Mouse (Mus musculus) A20 (cell line): Measurements from ENCODE around the gene Esrrg.

Experiments
- DNase-seq: peaks from one replicate; pipeline ENCODE4 v3.0.0-alpha.2; 2011; ENCODE audit warnings: low read depth, low spot score

Esrrg gene

DNA sequence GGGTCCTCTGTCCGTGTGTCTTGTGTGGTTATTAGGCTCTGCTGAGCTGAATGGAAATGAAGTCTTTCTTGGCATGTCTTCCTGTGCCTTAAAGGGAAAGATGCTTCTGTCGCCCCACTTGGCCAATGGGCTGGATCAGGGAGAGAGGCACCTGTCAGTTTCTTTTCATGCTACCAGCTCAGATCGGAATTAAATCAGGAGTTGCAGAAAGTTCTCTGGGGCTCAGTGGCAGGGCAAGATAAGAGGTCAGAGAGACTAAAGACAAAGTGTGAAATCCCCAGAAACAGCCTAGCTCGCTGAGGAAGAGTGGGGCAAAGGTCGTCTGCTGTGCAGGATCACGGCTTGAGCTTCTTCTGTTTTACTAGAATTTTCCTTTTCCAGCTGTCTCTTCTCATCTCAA, 97.5 kb downstream of the Esrrg start:
- no peak for DNase-seq

DNA sequence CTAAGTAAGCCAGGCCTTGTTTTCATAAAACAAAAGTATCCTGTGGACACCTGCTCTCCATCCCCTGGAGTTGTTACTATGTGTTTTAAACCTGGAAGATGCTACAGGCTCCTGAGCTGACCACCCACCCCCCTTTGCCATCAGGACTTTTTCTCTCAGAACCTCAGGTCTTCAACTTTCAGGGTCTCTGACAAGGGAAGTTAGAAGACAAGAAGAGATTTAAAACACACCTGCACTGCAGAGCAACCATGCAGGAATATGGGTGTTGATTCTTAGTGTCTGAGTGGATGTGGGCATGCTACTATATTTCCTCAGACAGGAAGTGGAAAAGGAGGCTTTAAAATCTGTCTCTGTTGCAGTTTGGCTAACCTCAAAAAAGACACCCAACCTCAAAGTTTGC, 98.6 kb downstream of the Esrrg start:
- no peak for DNase-seq

DNA sequence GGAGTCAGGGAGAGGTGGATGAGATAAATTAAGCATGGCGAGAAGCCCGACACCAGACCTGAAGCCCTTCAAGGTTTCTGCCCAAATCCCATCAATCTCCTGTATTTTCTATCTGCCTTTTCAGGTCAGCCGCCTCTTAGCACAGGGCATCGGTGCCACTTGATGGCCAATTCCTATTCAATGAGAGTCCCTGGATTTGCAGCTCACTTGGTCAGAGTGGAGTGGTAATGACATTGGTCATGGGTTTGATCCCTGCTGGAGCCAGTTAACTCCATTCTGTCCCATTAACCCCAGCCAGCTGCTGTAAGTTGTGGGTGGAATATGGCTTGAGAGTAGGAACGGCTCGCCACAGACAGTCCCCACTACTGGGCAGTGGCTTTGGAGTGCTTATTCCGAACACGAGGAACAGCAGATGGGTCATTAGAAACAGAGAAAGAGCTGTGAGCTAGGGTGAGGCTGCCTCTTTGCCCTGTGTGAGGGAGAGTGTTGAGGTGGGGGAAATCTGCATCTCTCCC, 101.9 kb downstream of the Esrrg start:
- no peak for DNase-seq

DNA sequence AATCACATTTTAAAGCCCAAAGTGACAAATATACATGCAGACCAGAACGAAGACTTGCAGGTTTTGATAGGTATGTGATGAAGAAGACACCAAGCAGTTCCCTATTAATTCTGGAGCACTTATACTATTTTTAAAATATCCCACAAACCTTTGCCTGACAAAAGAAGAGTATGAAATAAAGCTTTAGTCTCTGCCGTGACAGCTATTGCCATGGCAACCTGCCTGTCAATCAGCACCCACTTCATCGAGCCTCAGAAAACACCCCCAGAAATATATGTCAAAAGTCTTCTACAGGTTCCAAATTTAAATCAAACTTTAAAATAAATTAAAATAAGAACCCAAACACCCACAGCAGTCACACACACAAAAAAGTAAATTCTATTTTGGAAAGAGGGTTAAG, 112.4 kb downstream of the Esrrg start:
- no peak for DNase-seq

DNA sequence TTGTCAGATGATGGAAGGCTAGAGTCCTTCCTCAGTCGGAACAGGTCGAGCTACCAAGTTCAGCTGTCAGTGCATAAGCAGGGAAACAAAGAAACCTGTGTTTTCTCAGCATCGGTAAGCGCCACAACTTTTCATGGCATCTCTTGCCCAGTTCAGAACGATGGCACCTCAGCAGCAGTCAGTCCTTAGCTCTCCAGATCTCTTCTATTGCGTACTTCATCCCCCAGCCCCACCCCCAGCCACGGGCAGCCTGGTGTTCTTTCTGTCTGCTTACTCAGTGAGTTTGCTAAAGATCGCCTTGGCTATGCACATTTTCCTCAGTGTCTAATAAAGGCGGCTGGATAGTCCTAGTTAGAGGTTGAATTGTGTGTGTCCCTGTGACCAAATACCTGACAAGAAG, 113.4 kb downstream of the Esrrg start:
- no peak for DNase-seq

DNA sequence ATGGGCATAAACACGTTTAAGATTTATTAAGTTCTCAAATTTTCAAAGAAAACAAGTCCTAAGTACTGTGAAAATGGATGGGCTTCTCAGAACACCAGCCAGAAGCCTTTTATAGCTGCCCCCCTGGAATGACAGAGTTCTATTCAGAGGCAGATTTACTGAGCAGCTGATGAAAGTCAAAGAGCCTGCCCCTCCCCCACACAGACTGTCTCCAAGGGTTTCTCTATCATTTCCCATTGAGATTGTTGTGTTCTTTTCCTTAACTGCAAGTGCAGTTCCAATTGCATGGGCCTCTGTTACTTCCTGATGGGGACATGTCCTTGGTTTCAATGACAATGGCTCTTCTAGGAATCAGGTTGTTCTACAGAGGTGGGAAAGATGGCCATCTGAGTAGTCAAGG, 116.1 kb downstream of the Esrrg start:
- no peak for DNase-seq

DNA sequence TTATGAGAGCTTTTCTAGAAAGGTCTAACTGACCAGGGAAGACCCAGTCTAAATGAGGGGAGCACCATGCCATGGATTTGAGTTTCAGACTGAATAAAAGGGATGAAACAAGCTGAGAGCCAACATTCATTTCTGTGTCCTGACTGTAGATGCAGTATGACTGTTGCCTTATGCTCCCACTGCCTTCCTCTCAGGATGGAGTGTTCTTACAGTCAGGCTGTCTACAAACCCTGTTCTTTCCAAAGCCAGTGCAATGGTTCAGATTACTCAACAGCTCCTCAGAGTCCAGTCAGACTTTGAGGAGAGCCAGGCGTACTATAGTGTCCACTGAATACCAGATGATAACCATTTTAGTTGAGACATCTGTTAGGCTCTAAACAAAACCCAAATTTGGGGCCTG, 116.8 kb downstream of the Esrrg start:
- DNase-seq, result no peak

DNA sequence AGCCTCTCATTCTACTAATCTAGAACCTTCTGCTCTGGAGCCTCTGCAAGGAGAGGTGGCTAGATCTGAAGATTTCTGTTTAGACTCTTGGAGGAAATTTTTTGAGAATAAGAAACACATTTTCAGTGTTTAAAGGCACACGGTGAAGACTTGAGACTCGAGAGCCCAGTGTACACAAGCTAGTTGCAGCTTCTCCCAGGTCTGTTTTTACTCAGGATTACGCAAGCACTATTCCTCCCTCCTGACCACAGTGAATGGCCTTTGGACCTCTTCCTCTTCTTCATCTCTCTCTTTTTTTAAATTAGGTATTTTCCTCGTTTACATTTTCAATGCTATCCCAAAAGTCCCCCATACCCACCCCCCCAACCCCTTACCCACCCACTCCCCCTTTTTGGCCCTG, 122.6 kb downstream of the Esrrg start:
- DNase-seq, result no peak

DNA sequence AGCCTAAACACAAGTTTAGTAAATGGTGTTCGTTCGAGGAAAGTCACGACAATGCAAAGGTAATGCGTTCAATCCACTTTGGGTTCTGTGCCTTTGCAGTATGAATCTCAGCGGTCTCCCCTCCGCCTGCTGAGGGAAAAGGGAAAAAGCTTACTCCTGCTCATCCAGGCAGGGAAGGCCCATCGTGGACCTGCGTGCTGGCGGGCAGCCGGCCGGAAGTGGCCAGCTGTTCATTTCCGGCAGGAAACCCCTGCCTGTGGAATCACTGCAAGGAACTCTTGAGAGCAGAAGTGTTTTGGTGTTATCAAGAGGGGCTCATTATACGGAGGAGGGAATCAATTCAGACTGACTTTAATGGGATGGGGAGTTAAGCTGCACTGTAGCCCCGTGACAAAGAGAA, 127.9 kb downstream of the Esrrg start:
- DNase-seq, result no peak

DNA sequence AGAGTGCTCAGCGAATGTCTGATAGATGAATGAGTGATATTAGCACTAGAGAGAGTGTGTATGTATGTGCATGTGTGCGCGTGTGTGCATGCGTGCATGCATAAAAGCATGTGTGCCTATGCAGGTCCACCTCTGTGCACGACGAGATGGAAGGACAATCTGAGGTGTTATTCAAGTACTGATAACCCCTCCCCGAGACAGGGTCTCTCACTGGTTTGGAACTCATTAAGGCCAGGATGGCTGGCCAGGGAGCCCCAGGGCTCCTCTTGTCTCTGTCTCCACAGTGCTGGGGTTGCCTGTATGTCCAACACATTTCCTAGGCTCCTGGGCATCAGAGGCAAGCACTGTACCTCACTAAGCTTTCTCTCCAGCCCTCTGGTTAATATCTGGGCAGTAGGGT, 128.7 kb downstream of the Esrrg start:
- no peak for DNase-seq

DNA sequence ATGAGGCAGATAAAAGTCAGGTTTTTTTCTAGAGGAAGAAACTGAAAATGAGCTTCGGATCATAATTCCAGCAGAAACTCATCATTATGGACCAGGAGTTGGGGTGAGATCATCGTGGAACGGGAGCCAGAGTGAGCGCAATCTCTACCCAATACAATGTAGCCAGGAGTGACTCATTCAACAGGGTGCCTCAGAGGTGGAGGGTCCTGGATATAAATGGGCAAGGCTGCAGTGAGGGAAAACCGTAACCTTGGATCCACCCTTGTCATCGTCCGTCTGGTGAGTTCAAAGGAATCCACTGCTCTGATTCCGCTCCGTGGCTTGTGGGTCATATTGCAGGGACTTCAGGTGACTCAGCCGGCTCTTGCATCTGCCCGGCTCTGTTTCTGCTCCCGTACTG, 131.9 kb downstream of the Esrrg start:
- no peak for DNase-seq

DNA sequence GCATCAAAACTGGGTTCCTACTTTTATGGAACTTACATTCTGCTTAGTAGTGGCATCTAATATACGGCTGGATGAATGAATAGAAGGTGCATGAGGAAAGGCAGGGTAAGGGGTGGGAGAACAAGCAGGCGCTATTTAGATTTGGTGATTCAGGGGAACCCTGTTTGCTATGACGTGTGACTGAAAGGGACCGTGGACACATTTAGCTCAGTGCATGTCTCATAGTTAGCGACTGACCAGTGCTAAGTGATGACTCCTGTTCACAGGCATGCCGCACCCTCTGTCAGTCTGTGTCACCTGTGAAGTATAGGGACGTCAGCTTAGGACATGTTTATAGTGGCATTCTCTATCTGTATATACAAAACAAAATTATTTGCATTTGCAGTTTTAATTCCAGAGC, 132.7 kb downstream of the Esrrg start:
- no peak for DNase-seq

DNA sequence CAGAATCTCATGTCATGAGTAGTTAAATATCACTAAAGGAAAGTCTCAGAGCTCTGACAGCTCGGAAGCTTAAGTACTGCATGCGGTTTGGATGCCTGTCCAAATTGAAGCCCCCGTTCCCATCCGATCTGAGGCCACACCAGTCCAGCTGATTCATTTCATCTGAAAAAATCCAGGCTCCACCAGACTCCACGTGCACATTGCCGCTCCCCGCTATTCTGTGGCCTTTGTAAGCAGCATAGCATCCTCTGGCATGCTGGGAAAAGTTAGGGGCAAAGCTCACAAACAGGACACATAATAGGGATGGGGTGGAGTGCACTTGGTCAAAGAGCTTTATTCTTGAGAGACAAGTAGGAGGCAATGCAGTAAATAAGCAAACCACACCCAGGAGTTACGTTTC, 133.5 kb downstream of the Esrrg start:
- no peak for DNase-seq

DNA sequence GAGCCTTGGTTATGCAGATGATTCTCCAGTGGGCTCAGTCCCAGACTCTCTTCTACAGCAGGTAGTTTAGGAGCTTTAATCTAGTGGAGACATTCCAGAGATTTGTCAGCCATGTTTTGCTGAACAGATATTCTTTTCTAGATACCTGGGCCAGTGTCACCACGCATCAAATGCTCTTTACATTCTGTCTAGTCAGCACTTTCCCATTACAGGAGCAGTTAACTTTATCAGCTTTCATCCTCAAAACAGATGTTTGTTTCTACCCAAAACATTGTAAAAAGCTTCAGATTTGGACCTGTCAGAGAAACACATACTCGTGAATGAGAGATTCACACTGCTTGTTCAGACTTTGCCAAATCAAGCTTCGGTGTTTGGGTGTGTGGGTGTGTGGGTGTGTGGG, 140.7 kb downstream of the Esrrg start:
- no peak for DNase-seq

DNA sequence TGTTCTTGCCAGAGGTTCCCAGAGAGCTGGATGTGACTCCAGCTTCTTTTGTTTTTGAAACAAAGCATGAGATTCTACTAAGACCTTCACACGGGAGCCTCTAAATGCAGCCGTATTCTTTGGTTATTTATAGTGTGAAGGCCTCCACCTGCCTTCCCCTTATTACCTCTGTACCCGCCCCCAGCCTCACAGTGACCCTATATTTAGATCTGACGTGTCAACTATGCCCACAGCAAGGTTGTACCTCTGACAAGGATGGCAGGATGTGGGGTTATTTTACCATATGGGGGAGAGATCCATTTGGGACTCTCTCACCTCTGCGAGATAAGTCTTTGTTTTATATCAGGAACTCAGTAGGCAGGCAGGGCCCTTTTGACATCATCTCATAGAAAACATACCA, 141.3 kb downstream of the Esrrg start:
- DNase-seq, result no peak

DNA sequence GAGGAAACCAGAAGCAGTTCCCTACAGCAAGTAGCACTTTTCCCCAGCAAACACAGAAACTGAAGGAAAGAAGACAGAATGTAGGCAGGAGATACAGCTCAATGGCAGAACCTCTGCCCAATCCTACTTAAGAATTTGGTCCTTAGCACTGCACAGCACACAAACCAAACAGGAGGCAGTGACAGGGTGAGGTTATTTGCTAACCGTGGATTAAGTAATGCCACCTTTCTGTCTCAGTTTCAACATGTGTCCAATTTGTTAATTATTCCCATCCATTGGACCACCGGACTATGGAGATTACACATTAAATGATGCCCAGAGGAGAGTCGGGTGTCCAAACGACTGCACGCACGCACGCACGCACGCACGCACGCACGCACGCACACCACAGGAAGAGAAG, 146.9 kb downstream of the Esrrg start:
- no peak for DNase-seq

DNA sequence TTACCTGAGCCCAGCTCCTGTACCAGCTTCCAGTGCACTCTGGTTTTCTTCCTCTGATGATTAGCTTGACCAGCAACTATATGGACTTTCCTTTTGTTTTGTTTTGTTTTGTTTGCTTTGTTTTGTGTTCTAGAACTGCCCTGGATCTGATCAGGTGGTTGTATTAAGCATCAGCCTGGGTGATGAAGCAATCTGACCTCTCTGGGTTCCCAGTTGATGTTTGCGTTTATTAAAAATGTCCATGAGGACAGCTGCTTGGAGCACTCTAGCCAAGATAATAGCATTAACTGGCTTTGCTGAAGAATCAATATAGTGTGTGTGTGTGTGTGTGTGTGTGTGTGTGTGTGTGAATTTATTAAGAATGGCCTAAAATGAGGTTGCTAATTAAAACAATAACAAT, 149.4 kb downstream of the Esrrg start:
- no peak for DNase-seq

DNA sequence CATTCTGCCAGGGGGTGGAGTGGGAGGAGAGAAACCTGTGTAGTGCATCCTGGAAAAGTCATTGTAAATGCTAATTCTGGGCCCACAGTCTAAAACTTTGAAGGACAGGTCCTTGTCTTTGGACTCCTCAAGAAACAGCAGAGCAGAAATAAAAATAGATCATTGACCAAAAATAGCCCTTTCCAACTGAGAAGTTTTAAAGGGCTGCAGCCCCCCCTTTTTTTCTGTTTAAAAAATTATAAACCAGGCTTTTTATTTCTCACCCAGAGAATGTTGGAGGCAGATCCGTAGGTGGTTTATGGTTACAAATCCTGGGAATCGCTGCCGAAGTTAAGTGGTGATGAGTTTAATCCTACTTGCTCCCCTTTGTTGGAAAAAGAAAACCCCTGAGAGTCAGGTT, 150.0 kb downstream of the Esrrg start:
- no peak for DNase-seq

DNA sequence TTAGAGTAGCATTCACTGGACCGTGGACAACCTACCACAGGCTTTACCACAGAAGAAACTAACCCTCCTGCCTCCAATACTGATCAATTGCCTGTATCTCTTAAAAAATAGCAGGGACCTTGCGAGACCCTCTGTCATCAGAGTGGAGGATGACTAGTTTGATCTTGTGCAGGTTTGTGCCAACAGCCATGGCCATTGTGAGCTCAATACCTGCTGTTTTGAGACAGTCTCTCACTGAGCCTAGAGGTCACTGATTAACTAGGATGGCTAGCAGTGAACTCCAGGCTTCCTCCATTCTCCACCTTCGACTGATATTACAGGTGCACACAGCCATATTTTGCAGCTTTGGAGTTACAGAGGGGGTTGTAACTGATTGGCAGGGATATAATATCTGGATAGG, 150.9 kb downstream of the Esrrg start:
- no peak for DNase-seq

DNA sequence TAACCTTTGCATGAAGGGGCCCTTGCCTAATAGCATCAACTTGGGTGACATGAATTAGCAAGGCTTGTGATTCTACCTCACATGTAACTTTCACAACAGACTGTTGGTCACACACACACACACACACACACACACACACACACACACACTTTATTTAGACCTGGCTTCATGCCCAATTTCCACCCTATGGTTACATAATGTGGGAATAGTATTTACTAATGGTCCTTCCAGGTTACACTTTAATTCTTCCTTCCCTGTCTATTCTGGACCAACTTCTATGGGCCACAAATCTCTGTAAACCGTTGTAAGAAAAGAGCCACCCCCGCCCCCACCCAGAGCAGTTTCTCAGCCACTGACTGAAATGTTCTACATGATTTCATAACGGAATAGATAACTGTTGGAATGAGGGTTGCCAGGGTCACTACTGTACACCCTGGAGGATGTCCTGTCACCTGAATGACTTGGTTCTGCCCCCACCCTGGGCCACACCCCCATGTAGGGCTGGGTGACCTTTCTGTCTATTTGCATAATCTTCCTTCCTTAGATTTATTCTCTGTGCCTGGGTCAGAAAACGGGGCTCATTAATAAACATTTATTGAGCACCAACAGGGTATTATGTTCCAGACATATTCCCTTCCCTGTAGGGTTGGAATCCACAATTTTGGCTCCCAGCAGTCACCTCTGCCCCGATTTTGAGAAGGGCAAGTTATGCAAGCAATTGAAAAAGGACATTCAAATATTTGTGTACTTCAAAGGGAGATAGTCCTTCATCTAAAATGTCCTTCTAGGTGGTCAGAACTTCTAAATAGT, 154.3 kb downstream of the Esrrg start:
- no peak for DNase-seq

DNA sequence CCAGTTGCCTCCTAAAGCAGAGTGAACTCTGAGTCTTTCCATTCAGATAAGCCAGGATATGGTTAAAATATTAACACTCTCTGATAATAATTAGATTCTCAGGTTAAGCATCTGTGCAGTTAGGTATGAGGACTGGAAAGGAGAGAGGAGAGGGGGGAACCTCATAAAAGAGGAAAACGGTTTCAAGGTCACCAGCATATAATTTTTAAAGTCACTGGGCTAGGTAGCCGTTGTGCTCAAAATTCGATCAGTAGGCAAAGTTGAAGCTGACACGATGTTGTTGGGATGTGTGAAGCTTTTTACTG, 154.8 kb downstream of the Esrrg start:
- no peak for DNase-seq

DNA sequence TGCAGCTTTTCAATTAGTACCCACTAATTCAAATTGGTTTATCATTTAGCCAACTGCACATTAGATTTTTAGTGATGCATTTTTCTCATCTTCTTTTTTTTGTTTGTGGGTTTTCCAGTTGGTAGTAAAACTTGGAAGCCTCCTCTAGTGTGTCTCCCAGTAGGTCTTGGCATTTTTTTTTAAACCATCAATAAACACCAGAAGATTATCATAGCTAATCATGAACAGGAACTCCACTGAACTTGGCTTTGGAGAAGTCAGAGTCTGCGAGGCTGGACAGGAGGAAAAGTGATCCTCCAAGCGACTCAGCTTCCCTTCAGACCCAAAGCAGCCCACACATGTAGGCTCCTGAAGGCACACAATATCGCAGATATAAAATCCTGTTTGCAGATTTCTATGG, 155.2 kb downstream of the Esrrg start:
- DNase-seq, result no peak

DNA sequence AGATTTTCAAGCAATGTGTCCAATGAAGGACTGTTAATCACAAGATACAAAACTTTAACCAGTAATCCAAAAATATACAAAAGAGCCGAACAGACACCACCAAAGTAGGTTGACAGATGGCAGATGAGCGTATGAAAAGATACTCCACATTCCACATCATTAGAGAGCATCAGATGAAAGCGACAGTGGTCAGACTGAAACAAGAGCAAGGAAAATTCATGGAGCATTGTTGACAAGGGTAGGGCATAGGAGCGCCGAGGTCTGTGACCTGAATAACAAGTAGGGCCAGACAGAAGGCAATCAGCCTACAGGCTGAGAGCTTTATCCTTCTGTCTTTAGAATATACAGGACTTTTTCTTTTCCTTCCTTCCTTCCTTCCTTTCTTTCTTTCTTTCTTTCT, 157.0 kb downstream of the Esrrg start:
- DNase-seq, result no peak

DNA sequence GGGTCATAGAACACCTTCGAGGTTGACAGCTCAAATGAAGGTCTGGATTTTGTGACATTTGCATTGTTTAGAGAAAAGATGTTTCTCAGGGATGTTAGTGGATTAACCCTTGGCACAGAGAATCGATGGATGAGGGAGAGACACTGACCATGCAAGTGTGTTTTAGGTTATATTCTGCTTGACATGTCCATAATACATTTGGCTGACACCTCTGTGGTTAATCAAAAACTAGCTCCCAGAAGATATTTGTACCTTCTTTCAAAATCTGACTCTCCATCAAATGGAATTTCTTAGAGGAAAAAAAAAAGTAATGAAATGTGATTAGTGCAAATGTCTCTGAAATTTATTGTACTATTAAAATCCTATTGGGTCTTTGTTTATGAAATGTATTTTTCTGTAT, 158.8 kb downstream of the Esrrg start:
- DNase-seq, result no peak
